Mouse (Mus musculus) limb, embryonic 14.5 days (tissue): ENCODE measurements around the gene Dntt. TPM values are rescaled to one million over a fixed set of nuclear protein-coding genes. Genes with fewer than 3 reads are reported as not detected.
A peak's percentile ranks its signal among the peaks of the same experiment; 100 is the strongest.

Source experiments
- ATAC-seq: fragments of 200-750 bp; cut with Nextera tagmentation; 2 replicates; pipeline ENCODE4 v1.8.0; 2017; ENCODE audit warnings: low read depth, moderate number of reproducible peaks, moderate TSS enrichment; ENCODE audit not compliant: low FRiP score
- DNase-seq: peaks from one replicate; pipeline ENCODE4 v3.0.0-alpha.2; 2015; ENCODE audit warnings: low spot score
- H3K27ac ChIP-seq: fragments of 300-500 bp; sonication (generic); replicated peaks from 2 replicates; pipeline ENCODE4 v1.5.1; 2014; ENCODE audit warnings: low read depth, mild to moderate bottlenecking, low read length, moderate library complexity, mixed read lengths
- H3K27me3 ChIP-seq: fragments of 300-500 bp; sonication (generic); 2 replicates; pipeline ENCODE4 v1.6.1; 2014; ENCODE audit warnings: low read length, mixed read lengths; ENCODE audit not compliant: control insufficient read depth, insufficient read depth
- H3K36me3 ChIP-seq: fragments of 300-500 bp; sonication (generic); 2 replicates; pipeline ENCODE4 v1.6.1; 2014; ENCODE audit warnings: mild to moderate bottlenecking, low read length, moderate library complexity, mixed read lengths; ENCODE audit not compliant: control insufficient read depth, insufficient read depth
- H3K4me1 ChIP-seq: fragments of 300-500 bp; sonication (generic); 2 replicates; pipeline ENCODE4 v1.6.1; 2014; ENCODE audit warnings: antibody characterized with exemption, low read length, mixed read lengths; ENCODE audit not compliant: control insufficient read depth, insufficient read depth
- H3K4me2 ChIP-seq: fragments of 300-500 bp; sonication (generic); replicated peaks from 2 replicates; pipeline ENCODE4 v1.6.1; 2014; ENCODE audit warnings: low read depth, mild to moderate bottlenecking, low read length, moderate library complexity; ENCODE audit not compliant: severe bottlenecking
- H3K4me3 ChIP-seq: fragments of 300-500 bp; sonication (generic); replicated peaks from 2 replicates; pipeline ENCODE4 v1.5.1; 2014; ENCODE audit warnings: low read length
- H3K9ac ChIP-seq: fragments of 300-500 bp; sonication (generic); 2 replicates; pipeline ENCODE4 v1.6.1; 2014; ENCODE audit warnings: mild to moderate bottlenecking, low read depth, low read length, moderate library complexity; ENCODE audit not compliant: severe bottlenecking
- H3K9me3 ChIP-seq: fragments of 300-500 bp; sonication (generic); 2 replicates; pipeline ENCODE4 v1.6.1; 2016; ENCODE audit warnings: low read length; ENCODE audit not compliant: control insufficient read depth
- POLR2A ChIP-seq: fragments of 200-500 bp; IDR thresholded peaks from 2 replicates; pipeline ENCODE4 v1.8.0; 2012; ENCODE audit warnings: inconsistent platforms, mild to moderate bottlenecking, moderate library complexity, borderline replicate concordance; ENCODE audit not compliant: insufficient read depth, insufficient read length; ENCODE audit errors: extremely low read depth
- WGBS: fragments of 180-500 bp; shearing (Covaris S2); extraction: QIAGEN DNeasy Blood & Tissue Kit; methylation state at CpG from one replicate; pipeline ENCODE4 v1.1.7; 2014; 5-methylcytosine and 5-hydroxymethylcytosine counted together
- polyA plus RNA-seq, 2 experiments: library from polyadenylated mRNA; depleted of rRNA in 1 of 2; stranded (reverse) in 1 of 2; unstranded in 1 of 2; fragments of >200 nt; fragmentation: Nextera tagmentation in 1 of 2; extraction: Ambion mirVana in 1 of 2; gene quantifications; 2 replicates each; pipeline versions ENCODE4 v1.2.1 to v1.2.3; 2012 to 2014

Dntt gene
- polyA plus RNA-seq, 2 experiments, result not detected

DNA sequence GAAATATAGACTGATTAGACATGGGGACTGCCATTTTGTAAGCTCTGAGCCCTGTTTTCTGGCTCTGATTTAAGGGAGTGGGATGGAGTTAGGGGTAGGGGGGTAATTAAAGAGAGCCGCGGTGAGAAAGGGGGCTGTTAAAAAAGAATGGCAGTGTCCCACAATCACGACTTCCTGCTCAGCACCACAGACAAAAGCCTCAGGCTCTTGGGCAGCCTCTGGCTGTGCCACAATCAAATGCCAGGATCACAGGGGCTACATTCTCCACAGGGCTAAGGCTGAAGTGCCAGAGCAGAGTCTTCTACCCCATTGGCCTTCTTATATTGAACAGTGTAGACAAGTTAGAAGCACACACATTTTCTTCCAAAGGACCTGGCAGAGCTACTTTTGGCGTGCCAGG is 58.8 kb downstream of the Dntt start:
- Histone ChIP-seq H3K9ac (no peak overlapping the region), H3K9me3 (no peaks in the 10 kb centered on the region), H3K36me3 (no peaks in the 10 kb centered on the region), H3K27ac (no peak overlapping the region), H3K27me3 (0 out of 2 replicates have a peak, but pooled peaks cover 3% of the 10 kb centered on the region), H3K4me2 (no peak overlapping the region), H3K4me3 (no peak overlapping the region), H3K4me1 (no peaks in the 10 kb centered on the region)
- no peak for TF ChIP-seq POLR2A
- no peak for DNase-seq
- no peak for ATAC-seq
- 34% methylated on average over 4 of the region's 4 CpGs for WGBS

DNA sequence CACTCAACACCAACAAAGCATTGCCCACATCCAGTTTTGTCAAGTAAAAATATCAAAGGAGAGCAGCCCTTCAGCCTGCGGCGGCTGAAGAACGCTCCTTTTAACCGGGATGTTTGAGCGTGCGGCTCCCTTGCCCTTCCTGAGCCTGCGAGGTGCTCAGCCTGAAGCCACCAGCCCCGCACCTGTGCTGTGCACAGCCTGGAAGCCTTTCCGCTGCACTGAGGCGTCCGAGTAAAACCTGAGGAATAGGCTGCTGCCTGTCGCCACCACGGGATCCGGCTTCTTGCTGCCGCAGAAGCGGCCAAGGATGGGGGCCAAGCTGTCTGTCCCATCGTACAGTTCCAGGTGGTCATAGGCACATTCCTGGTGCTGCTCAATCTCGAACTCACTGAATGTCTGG is 59.4 kb downstream of the Dntt start:
- Histone ChIP-seq H3K27me3 (0 out of 2 replicates have a peak, but pooled peaks cover 3% of the 10 kb centered on the region), H3K4me2 (no peak overlapping the region), H3K4me1 (no peaks in the 10 kb centered on the region), H3K36me3 (no peaks in the 10 kb centered on the region), H3K4me3 (no peak overlapping the region), H3K9ac (no peak overlapping the region), H3K27ac (no peak overlapping the region), H3K9me3 (no peaks in the 10 kb centered on the region)
- no peak for TF ChIP-seq POLR2A
- 39% methylated on average over 18 of the region's 18 CpGs for WGBS
- ATAC-seq (no peak), DNase-seq (no peak)

DNA sequence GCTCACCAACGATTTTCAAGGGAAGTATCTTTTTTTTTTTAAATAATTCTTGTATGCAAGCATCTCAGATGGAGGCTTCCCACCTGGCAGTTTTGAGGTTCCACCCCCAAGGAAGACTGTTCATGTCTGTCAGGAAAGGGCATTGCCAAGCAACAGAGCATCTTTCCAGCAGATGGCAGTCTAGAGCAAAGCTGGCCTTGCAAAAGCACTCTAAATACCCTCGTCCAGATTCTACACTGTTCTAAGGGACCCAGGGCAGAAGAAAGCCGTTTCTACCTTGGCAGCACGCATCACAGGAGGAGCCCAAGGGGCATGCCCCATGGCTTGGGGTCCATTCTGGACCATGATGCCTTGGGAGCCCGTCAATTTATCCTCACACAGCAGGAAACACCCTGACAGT is 60.8 kb downstream of the Dntt start:
- H3K4me3 ChIP-seq, result no peak overlapping the region
- H3K36me3 ChIP-seq, result no peaks in the 10 kb centered on the region
- DNase-seq, result peak; percentile 76
- 10% methylated on average over 5 of the region's 5 CpGs for WGBS
- no peaks in the 10 kb centered on the region for H3K4me1 ChIP-seq
- H3K27ac ChIP-seq, result no peak overlapping the region
- H3K27me3 ChIP-seq, result 0 out of 2 replicates have a peak, but pooled peaks cover 3% of the 10 kb centered on the region
- H3K4me2 ChIP-seq, result no peak overlapping the region
- no peaks in the 10 kb centered on the region for H3K9me3 ChIP-seq
- peak; percentile 34; the same call in 1 of the 2 replicates for ATAC-seq
- TF ChIP-seq POLR2A, result no peak
- no peak overlapping the region for H3K9ac ChIP-seq

DNA sequence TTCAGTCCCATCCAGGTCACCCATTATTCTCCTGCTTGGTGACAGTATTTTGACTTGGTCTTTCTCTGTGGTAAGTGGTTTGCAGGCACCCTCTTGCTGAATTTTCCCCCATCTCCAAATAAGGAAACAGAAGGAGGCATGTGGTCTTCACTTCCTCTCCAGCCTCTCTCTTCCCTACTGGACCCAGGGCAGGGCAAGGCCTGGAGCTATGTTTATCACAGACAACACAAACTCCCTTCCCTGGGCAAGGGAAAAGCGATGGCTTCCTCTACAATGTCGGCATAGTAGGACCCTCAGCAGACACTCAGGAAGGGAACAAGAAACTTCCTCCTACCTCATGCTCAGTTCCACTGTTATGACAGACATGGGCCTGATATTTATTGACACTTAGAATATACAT is 62.8 kb downstream of the Dntt start:
- H3K36me3 ChIP-seq, result no peaks in the 10 kb centered on the region
- H3K4me1 ChIP-seq, result no peaks in the 10 kb centered on the region
- DNase-seq (no peak), ATAC-seq (no peak)
- no peak overlapping the region for H3K4me3 ChIP-seq
- H3K4me2 ChIP-seq, result no peak overlapping the region
- H3K27me3 ChIP-seq, result 0 out of 2 replicates have a peak, but pooled peaks cover 3% of the 10 kb centered on the region
- no peaks in the 10 kb centered on the region for H3K9me3 ChIP-seq
- no peak overlapping the region for H3K27ac ChIP-seq
- TF ChIP-seq POLR2A, result no peak
- H3K9ac ChIP-seq, result no peak overlapping the region
- WGBS, result 69% methylated on average over 2 of the region's 2 CpGs

DNA sequence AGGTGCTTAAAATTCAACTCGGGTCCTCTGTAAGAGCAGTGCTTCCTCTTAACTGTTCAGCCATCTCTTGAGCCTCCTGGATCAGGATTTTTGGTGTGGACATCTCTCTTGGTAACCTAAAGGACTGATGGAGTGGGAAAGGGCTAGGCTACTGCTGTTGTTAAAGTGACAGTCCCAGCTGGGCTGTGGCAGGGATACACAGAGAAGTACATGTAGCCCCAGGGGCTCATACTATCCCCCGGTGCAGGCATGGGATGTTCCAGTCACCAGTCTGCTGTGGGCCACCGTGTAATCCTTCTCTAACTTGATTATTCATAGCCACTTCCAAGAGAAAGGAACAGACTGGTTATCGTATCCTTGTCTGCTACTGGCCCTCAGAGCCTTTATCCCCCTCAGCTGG is 68.0 kb downstream of the Dntt start:
- no peaks in the 10 kb centered on the region for H3K9me3 ChIP-seq
- no peak overlapping the region for H3K4me2 ChIP-seq
- TF ChIP-seq POLR2A, result no peak
- DNase-seq (no peak), ATAC-seq (no peak)
- WGBS, result 73% methylated on average over 4 of the region's 4 CpGs
- H3K4me1 ChIP-seq, result no peaks in the 10 kb centered on the region
- no peak overlapping the region for H3K27ac ChIP-seq
- H3K9ac ChIP-seq, result no peak overlapping the region
- no peak overlapping the region for H3K4me3 ChIP-seq
- H3K36me3 ChIP-seq, result no peaks in the 10 kb centered on the region
- H3K27me3 ChIP-seq, result no peaks in the 10 kb centered on the region

DNA sequence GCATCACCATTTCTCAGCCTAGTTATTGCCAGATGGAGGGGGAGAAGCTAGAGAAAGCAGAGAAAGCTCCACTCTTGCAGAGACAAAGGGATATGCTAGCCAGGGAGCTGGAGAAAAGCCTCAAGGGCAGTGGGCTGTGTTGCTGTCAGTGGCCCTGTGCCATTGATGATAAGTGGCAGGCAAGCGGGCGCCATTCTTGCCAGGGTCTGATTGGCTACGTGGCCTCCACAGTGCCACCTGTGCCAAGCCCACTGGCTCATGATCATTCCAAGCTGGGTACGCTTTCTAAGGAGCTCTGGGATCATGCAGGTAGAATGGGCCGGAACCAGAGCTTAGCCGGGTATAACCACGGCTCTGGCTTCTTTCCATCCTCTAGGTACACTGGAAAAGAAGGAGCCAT is 71.8 kb downstream of the Dntt start:
- Histone ChIP-seq H3K27ac (no peak overlapping the region), H3K36me3 (no peaks in the 10 kb centered on the region), H3K4me2 (no peak overlapping the region), H3K4me3 (no peak overlapping the region), H3K4me1 (no peaks in the 10 kb centered on the region), H3K9ac (no peak overlapping the region), H3K9me3 (no peaks in the 10 kb centered on the region), H3K27me3 (no peaks in the 10 kb centered on the region)
- DNase-seq (no peak), ATAC-seq (no peak)
- no peak for TF ChIP-seq POLR2A
- 83% methylated on average over 7 of the region's 7 CpGs for WGBS
